Mouse (Mus musculus) spleen, postnatal 14 days (tissue): Measurements from ENCODE around the gene Sap25.

Source experiments
- DNase-seq, 2 experiments: peaks; one replicate each; pipeline ENCODE4 v3.0.0; 2021 to 2022; ENCODE audit warnings: low spot score in 2 of 2

Sap25 gene

GRCm38 (mm10) chr5:137628498-137629305 is 12.4 kb upstream of the Sap25 start, which contains the start of the genes Fbxo24, Lrch4 and Gm20605:
TSS of gene Fbxo24 (minus strand) at chr5:137629002.
TSS of gene Lrch4 (plus strand) at chr5:137629121.
TSS of gene Gm20605 (plus strand) at chr5:137629175.
- DNase-seq, result peak; percentile 95 to 97

GRCm38 (mm10) chr5:137629306-137629721 is 11.8 kb upstream of the Sap25 start:
- peak; percentile 62 to 69 for DNase-seq

- DNase-seq, result no peak
Measured at GRCm38 (mm10) chr5:137629906-137630545, 11.1 kb upstream of the Sap25 start.

GRCm38 (mm10) chr5:137630602-137631001 is 10.5 kb upstream of the Sap25 start:
- no peak for DNase-seq

- peak; percentile 50 to 63 for DNase-seq
Measured at GRCm38 (mm10) chr5:137631171-137631570, 10.0 kb upstream of the Sap25 start.

GRCm38 (mm10) chr5:137631591-137631990 is 9.5 kb upstream of the Sap25 start:
- DNase-seq, result no peak

GRCm38 (mm10) chr5:137633397-137634084 is 7.6 kb upstream of the Sap25 start:
- DNase-seq, result no peak

GRCm38 (mm10) chr5:137639472-137639871 is 1.7 kb upstream of the Sap25 start:
- DNase-seq, result no peak

GRCm38 (mm10) chr5:137642886-137643285 is 1.8 kb downstream of the Sap25 start:
- DNase-seq, result no peak

GRCm38 (mm10) chr5:137644484-137644883 is 3.4 kb downstream of the Sap25 start:
- no peak for DNase-seq

GRCm38 (mm10) chr5:137645091-137645651 is 4.0 kb downstream of the Sap25 start:
- peak; percentile 51 to 55 for DNase-seq

- DNase-seq, result no peak
Measured at GRCm38 (mm10) chr5:137645652-137646091, 4.5 kb downstream of the Sap25 start, which contains the start of gene Irs3. TSS of gene Irs3 (minus strand) at chr5:137645714.

- no peak for DNase-seq
Measured at GRCm38 (mm10) chr5:137647827-137648601, 6.9 kb downstream of the Sap25 start.

GRCm38 (mm10) chr5:137649251-137649650 is 8.1 kb downstream of the Sap25 start:
- DNase-seq, result no peak

- no peak for DNase-seq
Measured at GRCm38 (mm10) chr5:137649669-137650571, 8.8 kb downstream of the Sap25 start.

- DNase-seq, result peak in 1 of 2 experiments; percentile 56
Measured at GRCm38 (mm10) chr5:137652474-137652873, 11.3 kb downstream of the Sap25 start.

- DNase-seq, result no peak
Measured at GRCm38 (mm10) chr5:137653366-137653765, 12.2 kb downstream of the Sap25 start.

GRCm38 (mm10) chr5:137654746-137655145 is 13.6 kb downstream of the Sap25 start:
- no peak for DNase-seq

- peak in 1 of 2 experiments; percentile 57 for DNase-seq
Measured at GRCm38 (mm10) chr5:137656977-137657376, 15.8 kb downstream of the Sap25 start.
